Mouse (Mus musculus) cerebellum, adult 2 months (tissue): ENCODE measurements around the gene Tbc1d5. TPM values are rescaled to one million over a fixed set of nuclear protein-coding genes. Genes with fewer than 3 reads are reported as not detected.
"Not testable (repeated sequence)": the region's sequence is repeated elsewhere in the genome, so short reads cannot be mapped to it uniquely, and the experiment has no call there.

Source experiments
- DNase-seq, 2 experiments: peaks; one replicate each; pipeline ENCODE4 v3.0.0; 2021
- H3K27ac ChIP-seq: fragments of 200-500 bp; 2 replicates; pipeline ENCODE4 v1.5.1; 2012; ENCODE audit warnings: low read length, control low read depth, inconsistent platforms; ENCODE audit not compliant: insufficient read depth
- H3K27me3 ChIP-seq: fragments of 200-500 bp; 2 replicates; pipeline ENCODE4 v1.6.1; 2012; ENCODE audit warnings: inconsistent platforms, mild to moderate bottlenecking, low read length, moderate library complexity; ENCODE audit not compliant: control insufficient read depth, insufficient read depth
- H3K4me1 ChIP-seq: fragments of 200-500 bp; 2 replicates; pipeline ENCODE4 v1.6.1; 2011; ENCODE audit warnings: low read length; ENCODE audit not compliant: control insufficient read depth, insufficient read depth
- H3K4me3 ChIP-seq: fragments of 200-500 bp; replicated peaks from 2 replicates; pipeline ENCODE3; 2011; ENCODE audit warnings: mild to moderate bottlenecking, low read depth, low read length, control low read depth; ENCODE audit not compliant: insufficient read depth
- CTCF ChIP-seq: fragments of 200-500 bp; IDR thresholded peaks from 2 replicates; pipeline ENCODE4 v1.5.1; 2011; ENCODE audit warnings: low read depth, mild to moderate bottlenecking, control low read depth, low read length, moderate library complexity, borderline replicate concordance; ENCODE audit not compliant: insufficient read depth
- POLR2A ChIP-seq: fragments of 200-500 bp; IDR thresholded peaks from 2 replicates; pipeline ENCODE4 v1.6.1; 2011; ENCODE audit warnings: low read length, control low read depth, borderline replicate concordance; ENCODE audit not compliant: insufficient read depth
- WGBS: fragments of 180-500 bp; shearing (Covaris S2); methylation state at CpG from one replicate; pipeline ENCODE4 v1.1.7; 2018; 5-methylcytosine and 5-hydroxymethylcytosine counted together
- polyA plus RNA-seq: library from polyadenylated mRNA; depleted of rRNA; stranded (reverse); fragments of >200 nt; gene quantifications from 2 replicates; pipeline ENCODE4 v1.2.3, GENCODE M21; 2012

Tbc1d5 gene
- polyA plus RNA-seq, 1 experiment = 19.6 TPM

DNA sequence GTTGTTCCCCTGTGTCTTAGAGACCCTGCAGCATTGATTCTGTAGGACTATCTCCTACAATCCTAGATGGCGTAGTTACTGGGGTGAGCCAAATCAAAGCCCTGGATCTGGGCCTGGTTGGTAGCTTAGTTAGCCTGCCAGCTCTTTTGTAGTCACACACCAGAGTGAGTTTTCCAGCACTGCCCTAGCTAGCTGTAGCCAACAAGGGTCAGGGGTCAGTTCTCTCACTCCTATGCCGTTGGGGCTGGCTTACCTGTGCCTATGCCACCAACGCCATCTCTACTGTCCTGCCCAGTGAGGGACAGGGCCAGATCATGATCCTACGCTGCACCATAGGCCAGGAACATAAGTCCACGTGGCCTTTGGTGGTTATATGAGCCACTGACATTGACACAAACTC is 461.6 kb downstream of the Tbc1d5 start:
- DNase-seq = no peak
- TF ChIP-seq POLR2A (no peak), CTCF (no peak)
- Histone ChIP-seq H3K4me3 (no peak overlapping the region), H3K4me1 (no peaks in the 10 kb centered on the region), H3K27ac (no peak overlapping the region), H3K27me3 (no peaks in the 10 kb centered on the region)
- WGBS = 81% methylated on average over 5 of the region's 5 CpGs

DNA sequence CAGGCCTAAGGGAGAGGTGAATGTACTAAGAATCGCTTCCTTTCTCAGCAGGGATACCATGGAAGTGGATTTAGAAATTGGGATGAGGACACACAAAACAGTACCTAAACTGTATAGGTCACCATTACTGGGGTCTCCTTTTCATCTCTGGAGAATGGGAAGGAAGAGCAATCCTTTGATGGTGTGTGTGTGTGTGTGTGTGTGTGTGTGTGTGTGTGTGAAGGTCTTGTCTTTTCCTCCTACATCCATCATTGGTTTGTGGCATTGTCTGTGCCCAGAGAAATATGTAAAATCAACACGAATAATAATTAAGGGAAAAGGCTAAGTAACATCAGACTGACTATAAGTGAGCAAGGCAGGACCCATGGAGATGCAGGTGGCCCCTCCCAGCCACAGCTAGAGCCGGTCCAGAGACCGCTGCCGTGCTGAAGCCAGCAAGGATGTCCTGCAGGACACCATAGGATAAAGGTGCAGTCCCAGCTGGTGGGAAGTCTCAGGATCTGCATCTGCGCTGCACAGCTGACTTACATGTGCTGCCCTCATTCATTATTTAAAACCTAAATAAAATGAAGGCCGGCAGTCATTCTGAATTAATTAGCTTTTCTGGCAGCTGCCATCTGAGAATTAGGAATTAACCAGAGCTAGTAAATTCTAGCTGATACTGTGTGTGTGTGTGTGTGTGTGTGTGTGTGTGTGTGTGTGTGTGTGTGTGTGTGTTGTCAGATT is 468.5 kb downstream of the Tbc1d5 start:
- WGBS = 71% methylated on average over 7 of the region's 7 CpGs
- TF ChIP-seq CTCF (no peak), POLR2A (no peak)
- no peak for DNase-seq

GRCm38 (mm10) chr17:50698410-50698809 is 480.7 kb downstream of the Tbc1d5 start:
- not testable (repeated sequence) for H3K27me3 ChIP-seq, DNase-seq, H3K4me3 ChIP-seq, H3K4me1 ChIP-seq, H3K27ac ChIP-seq
- WGBS = 12% methylated on average over 39 of the region's 39 CpGs

More for the DNA sequence above, 468.5 kb downstream of the Tbc1d5 start:
- no peaks in the 10 kb centered on the region for H3K27me3 ChIP-seq
- H3K4me3 ChIP-seq = no peak overlapping the region
- H3K27ac ChIP-seq = no peak overlapping the region
- H3K4me1 ChIP-seq = no peaks in the 10 kb centered on the region

DNA sequence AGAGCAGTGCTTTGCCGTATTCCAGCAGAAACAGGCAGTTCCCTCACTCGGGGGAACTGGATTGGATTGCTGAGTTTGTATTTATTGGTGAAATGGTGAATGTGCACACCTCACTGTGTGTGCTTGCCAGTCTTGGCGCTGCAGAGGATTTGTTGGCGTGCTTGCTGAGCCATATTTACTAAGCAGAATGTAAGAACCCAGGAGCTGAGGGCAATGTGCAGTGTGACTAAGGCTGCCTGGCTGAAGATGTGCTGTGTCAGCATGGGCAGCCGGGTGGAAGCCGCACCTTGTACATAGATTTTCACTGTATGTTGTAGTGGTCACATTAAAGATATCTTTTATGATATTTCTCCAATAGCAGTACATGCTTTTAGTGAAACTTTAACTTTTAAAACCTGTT is 491.0 kb downstream of the Tbc1d5 start:
- peak; percentile 74 to 90 for DNase-seq
- H3K4me3 ChIP-seq = no peak overlapping the region
- TF ChIP-seq CTCF (no peak), POLR2A (no peak)
- no peak overlapping the region for H3K27ac ChIP-seq
- H3K4me1 ChIP-seq = peaks cover 13% of the 10 kb centered on the region
- no peaks in the 10 kb centered on the region for H3K27me3 ChIP-seq
- 13% methylated on average over 6 of the region's 6 CpGs for WGBS

DNA sequence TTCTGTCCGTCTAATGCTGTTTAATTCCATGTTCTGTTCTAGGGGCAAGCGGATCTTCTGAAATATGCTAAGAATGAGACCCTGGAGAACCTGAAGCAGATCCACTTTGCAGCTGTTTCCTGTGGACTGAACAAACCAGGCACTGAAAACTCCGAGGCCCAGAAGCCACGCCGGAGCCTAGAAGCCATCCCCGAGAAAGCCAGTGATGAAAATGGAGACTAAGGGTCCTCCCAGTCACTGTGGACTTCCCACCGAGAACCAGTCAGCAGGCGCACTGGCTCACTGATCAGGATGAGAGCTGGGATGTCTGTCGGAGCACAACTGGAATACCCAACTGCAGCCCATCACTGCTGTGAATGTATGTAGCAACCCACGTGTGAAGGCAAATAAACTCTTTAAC is 491.5 kb downstream of the Tbc1d5 start:
- no peak overlapping the region for H3K4me3 ChIP-seq
- H3K27ac ChIP-seq = no peak overlapping the region
- H3K27me3 ChIP-seq = no peaks in the 10 kb centered on the region
- 74% methylated on average over 10 of the region's 10 CpGs for WGBS
- peaks cover 17% of the 10 kb centered on the region for H3K4me1 ChIP-seq
- DNase-seq = no peak
- no peak for TF ChIP-seq CTCF
- no peak for TF ChIP-seq POLR2A

- WGBS = 83% methylated on average over 7 of the region's 7 CpGs
These were observed 494.0 kb downstream of the Tbc1d5 start for GRCm38 (mm10) chr17:50684960-50685645.

More at GRCm38 (mm10) chr17:50684960-50685645, 494.0 kb downstream of the Tbc1d5 start:
- no peak for DNase-seq
- Histone ChIP-seq H3K27ac (no peak overlapping the region), H3K4me1 (peaks cover 23% of the 10 kb centered on the region), H3K4me3 (no peak overlapping the region), H3K27me3 (no peaks in the 10 kb centered on the region)
- no peak for TF ChIP-seq CTCF
- TF ChIP-seq POLR2A = no peak
